Mouse (Mus musculus) cerebellum, adult 18-20 months (tissue): ENCODE data around the gene Epn1.
A peak's percentile ranks its signal among the peaks of the same experiment; 100 is the strongest.
"Not testable (repeated sequence)": the region's sequence is repeated elsewhere in the genome, so short reads cannot be mapped to it uniquely, and the experiment has no call there.

ENCODE experiments used
- DNase-seq, 2 experiments: peaks; one replicate each; pipeline ENCODE4 v3.0.0; 2021

The Epn1 gene

DNA sequence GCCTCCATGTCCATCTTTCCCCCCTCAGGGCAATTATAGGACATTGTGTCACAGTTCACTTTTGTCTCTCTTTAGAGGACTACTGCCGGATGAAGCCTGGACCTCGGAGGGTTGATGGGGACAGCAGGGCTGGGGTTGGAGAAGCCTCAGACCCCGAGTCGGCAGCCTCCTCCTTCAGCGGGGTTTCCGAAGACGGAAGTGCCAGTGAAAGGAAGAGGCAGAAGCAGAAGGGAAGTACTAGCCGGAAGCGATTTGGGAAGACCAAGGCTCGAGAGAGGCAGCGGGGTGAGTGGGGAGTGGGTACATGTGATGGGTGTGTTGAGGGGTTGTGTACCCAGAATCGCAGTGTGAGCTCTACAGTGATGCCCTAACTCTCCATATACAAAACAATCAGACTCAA is 20.6 kb upstream of the Epn1 start:
- DNase-seq: peak in 1 of 2 experiments; percentile 37

- DNase-seq: peak; percentile 89 to 93
Measured at GRCm38 (mm10) chr7:5060239-5060731, 19.8 kb upstream of the Epn1 start.

DNA sequence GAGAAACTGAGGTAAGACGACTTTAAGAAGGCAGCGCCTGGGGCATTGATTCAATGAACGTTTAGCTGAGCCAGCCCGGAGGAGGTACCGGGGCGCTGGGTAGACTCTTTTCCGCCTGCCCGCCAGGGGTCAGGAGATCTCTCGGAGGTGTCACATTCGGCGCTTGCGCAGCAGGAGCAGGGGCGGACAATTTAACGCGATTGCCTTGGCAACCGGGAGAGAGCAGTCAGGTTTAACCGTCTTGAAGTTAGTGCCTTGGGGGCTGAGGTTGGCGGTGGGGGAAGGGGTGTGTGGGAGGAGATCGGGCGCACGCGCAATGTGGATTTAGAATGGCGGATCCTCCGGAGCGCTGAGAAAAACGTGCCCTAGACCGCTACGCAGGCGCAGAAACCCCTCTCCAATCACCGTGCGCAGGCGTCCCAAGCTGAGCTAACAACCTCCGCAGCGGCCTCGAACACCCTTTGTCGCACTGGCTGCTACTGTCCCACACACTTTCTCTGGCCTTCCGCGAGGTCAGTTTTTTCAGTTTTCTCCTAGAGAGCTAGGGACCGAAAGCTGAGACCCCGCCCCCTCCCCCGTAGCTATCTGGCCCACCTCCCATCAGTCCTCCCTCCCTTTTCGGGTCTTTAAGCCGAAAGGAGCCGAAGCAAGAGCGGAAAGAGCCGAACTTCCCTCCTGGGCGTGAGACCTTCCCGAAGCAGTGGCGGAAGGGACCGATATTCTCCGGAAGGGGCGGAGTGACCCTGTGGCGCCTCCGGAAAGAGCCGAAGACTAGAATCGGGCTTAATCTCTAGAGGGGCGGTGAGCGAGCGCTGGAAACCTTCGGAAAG is 18.9 kb upstream of the Epn1 start:
- DNase-seq: peak; percentile 99

DNA sequence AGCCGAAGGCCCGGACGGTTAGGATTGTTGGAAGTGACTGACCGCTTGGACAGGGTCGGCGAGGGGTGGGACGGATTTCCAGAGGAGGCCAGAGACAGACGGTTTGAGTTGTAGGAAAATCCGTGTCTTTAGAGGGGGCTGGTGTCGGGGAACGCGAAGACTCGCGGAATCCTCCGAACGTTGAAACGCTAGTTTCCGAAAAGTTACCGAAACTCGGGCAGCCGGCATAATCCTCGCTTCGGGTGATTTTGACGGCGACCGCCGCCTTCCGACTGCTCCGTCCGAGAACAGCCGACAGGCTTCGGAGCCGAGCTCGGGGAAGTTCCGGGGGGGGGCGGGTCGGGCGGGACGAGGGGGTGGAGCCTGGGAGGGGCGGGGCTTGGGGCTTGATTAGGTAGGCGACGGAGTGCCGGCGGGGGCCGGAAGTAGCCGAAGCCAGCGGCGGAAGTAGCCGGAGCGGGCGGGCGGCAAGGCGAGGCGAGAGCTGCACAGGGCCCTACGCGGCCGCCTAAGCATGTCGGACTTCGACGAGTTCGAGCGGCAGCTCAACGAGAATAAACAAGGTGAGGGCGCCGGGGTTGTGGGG is 18.2 kb upstream of the Epn1 start, which contains the start of gene U2af2:
U2af2 (plus strand) TSS at position 370 of the 586 bp plus-strand sequence.
- peak; percentile 93 to 94 for DNase-seq

GRCm38 (mm10) chr7:5062360-5063001 is 17.6 kb upstream of the Epn1 start:
- no peak for DNase-seq

DNA sequence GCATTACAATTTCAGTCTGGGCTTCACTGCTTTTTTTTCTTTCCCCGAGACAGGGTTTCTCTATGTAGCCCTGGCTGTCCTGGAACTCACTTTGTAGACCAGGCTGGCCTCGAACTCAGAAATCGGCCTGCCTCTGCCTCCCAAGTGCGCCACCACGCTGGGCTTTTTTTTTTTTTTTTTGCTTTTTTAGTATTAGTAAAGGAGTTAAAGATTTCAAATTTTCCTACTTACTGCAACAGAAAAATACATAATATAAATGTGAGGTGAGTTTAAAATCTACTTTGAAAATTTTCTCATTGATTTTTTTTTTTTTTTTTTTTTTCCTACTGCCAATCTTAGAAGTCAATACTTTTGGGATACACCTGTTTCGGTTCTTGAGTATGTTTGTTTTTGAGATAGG is 15.1 kb upstream of the Epn1 start:
- no peak for DNase-seq

- DNase-seq: no peak
Measured at GRCm38 (mm10) chr7:5073586-5073985, 6.4 kb upstream of the Epn1 start.

- DNase-seq: no peak
Measured at GRCm38 (mm10) chr7:5074984-5075383, 5.1 kb upstream of the Epn1 start.

DNA sequence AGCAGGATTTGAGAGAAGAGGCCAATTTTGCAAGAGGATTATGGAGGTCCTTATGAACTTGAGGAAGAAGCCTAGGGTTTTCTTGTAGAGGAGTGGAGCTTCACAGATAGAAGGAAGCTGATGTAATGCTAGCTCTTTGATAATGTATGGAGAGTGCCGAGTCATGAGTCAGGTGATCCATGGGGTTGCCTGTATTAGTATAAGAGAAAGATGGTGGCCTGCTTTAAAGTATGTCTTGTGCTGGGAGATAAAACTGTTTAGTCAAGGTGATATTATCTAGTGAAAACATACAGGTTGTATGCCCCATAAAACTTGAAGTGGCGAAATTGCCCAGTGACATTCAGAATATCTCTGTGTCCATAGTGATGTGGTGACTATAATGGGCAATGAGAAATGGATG is 3.1 kb upstream of the Epn1 start:
- no peak for DNase-seq

DNA sequence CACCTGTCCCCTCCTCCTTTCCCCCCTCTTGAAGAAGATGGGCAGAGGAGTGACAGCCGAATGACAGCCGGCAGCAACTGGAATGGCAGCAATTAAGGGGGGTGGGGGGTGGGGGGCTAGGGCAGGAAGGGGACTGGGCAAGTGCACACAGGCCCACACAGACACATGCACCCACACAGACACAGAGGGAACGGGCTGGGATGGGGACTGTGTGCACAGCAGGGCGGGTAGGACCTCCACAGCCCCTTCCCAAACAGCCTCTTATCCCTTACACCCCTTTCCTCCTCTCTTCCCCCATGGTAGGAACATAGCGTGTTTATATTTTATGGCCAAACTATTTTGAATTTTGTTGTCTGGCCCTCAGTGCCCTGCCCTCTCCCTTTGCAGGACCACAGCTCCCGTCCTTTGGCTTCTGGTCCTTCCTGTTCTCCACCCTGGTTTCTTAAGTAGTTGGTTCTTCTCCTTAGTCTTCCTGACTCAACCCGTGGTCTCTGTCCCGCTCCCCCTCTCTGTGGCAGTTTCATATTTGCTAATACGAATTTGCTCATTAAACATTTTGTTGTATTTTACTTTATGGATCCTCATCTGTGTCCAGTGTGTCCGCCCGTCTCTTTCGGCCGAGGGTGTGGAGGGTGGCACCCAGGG is 548 bp upstream of the Epn1 start:
- not testable (repeated sequence) for DNase-seq

GRCm38 (mm10) chr7:5080815-5081214 is 780 bp downstream of the Epn1 start:
- DNase-seq: no peak

- no peak for DNase-seq
Measured at GRCm38 (mm10) chr7:5081241-5081640, 1.2 kb downstream of the Epn1 start.

- no peak for DNase-seq
Measured at GRCm38 (mm10) chr7:5081939-5082338, 1.9 kb downstream of the Epn1 start.

DNA sequence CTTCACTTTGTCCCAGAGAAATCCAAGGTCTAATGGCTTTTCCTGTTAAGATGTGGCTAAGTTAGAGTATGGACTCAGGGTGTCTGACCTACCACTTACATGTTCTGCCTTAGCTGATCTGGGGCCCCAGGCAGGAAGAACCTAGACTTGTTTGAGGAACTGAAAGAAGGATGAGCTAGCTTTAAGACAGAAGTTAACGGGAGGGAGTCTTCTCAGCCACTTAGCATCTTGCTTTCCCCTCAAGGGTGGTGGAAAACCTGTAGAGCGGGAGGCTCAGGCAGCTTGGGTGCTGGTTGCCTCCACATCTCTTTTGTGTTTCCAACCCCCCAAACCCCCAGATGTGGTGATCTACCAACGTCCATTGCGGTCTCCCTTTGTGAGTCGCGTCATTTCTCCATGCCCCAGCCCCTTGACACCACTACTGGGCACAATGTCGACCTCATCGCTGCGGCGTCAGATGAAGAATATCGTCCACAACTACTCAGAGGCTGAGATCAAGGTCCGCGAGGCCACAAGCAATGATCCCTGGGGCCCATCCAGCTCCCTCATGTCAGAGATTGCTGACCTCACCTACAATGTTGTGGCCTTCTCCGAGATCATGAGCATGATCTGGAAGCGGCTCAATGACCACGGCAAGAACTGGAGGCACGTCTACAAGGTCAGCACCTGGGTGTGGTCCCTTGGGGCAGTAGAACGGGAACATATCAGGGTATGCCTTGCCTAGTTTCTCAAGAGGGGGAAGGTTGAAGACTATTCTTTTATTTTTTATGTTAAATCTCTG is 3.5 kb downstream of the Epn1 start:
- no peak for DNase-seq

DNA sequence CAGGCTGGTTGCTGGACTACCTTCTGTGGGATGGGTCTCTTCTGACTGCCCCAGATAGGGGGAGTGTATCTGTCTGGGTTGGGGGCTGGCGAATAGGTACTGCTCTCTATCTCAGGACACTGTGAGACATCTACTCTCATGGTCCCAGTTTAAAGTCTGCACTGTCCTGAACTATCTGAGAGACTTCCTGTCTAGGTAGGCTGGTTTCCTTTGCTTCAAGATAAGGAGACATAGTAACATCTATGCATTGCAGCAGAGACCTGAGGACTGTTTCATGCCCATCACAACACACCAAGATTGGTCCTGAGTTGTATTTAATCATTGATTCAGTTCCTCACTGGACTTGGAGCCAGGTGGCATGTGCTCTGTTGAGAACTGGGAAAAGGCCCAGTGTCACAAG is 5.5 kb downstream of the Epn1 start:
- DNase-seq: no peak

- no peak for DNase-seq
Measured at GRCm38 (mm10) chr7:5086921-5087440, 6.9 kb downstream of the Epn1 start.

DNA sequence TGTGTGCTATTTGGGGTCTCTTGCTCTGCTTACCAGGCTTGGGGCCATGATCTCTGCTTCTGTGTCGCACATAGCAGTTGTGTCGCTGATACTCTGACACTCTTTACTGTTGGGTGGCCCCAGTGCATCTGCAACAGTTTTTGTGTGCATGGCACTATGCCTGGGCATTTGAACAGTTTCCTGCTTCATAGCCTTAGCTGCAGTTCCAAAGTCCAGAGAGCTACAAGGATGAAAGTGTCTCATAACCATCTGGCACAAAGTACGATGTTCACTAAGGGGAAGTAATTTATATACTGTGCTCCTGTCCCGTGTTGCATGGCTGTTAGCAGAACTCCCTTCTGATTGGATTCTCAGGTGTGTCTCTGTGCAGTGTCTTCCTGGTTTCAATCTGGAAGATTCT is 7.9 kb downstream of the Epn1 start:
- no peak for DNase-seq

DNA sequence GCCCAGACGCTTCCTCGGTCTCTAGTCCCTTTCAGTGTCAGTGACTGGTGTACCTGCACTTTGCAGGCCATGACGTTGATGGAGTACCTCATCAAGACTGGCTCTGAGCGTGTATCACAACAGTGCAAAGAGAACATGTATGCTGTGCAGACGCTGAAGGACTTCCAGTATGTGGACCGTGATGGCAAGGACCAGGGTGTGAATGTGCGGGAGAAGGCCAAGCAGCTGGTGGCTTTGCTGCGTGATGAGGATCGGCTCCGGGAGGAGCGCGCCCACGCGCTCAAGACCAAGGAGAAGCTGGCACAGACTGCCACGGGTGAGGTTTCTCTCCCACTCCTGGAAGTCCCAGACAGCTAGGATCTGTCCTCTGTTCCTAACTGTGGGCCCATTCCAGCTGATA is 9.8 kb downstream of the Epn1 start:
- no peak for DNase-seq

- no peak for DNase-seq
Measured at GRCm38 (mm10) chr7:5091008-5091728, 11.1 kb downstream of the Epn1 start.

DNA sequence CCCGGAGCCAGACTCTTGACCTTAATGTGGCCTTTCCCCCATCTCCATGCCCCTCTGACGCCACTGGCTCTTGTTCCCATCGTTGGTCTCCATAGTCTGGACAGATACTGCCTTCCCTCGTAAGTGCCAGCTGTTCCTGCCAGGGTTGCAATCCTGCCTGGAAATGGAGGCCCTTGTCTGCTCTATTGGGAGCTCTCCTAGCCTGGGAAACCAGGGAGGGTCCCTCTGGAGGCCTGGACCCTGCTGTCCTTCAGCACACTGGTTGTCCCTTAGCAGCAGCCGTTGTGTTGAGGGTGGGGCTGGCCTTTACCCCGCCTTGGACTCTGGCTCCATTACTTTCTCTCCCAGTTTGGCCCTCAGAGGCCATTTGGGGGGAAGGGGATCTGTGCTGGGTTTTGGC is 12.3 kb downstream of the Epn1 start:
- no peak for DNase-seq

DNA sequence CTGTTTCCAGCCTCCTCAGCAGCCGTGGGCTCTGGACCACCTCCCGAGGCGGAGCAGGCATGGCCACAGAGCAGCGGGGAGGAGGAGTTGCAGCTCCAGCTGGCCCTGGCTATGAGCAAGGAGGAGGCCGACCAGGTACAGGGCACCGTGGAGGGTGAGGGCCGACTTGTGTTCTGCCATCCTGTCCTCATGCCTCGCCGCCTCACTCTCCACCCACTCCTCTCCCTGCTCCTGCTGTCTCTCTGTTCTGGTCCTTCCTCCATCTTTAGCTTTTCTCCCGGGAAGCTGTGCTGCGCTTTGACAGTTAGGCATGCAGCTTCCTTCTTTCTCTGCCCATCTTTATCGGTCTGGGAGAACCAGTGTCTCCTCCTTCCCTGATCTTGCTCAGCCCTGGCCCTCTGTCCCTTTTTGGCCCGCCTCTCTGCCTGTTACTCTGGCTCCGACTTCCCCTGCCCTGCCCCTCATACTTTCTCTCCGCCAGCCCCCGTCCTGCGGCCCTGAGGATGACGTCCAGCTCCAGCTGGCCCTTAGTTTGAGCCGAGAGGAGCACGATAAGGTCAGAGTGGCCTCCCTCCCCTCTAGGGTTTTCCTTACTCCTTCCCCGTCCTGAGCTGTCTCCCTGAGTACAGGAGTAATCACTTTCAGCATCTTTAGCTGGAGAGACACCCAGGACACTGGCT is 12.9 kb downstream of the Epn1 start:
- DNase-seq: no peak
